Mouse (Mus musculus) liver, adult 2 months (tissue): ENCODE data around the gene Aldh3b3. TPM values are rescaled to one million over a fixed set of nuclear protein-coding genes. Genes with fewer than 3 reads are reported as not detected.

ENCODE experiments used
- DNase-seq: peaks from one replicate; pipeline ENCODE4 v3.0.0-alpha.2; 2011; ENCODE audit warnings: low read depth, low spot score; ENCODE audit errors: extremely low read depth
- H3K27ac ChIP-seq: fragments of 200-500 bp; replicated peaks from 2 replicates; pipeline ENCODE4 v1.5.1; 2012; ENCODE audit warnings: low read depth, mild to moderate bottlenecking, control low read depth, inconsistent platforms, low read length; ENCODE audit not compliant: insufficient read depth
- H3K27me3 ChIP-seq: fragments of 200-500 bp; 2 replicates; pipeline ENCODE4 v1.6.1; 2012; ENCODE audit warnings: mild to moderate bottlenecking, moderate library complexity, low read length, inconsistent platforms; ENCODE audit not compliant: control insufficient read depth, insufficient read depth
- H3K36me3 ChIP-seq: fragments of 200-500 bp; 2 replicates; pipeline ENCODE4 v1.6.1; 2012; ENCODE audit warnings: low read length, inconsistent platforms; ENCODE audit not compliant: control insufficient read depth, insufficient read depth
- H3K4me1 ChIP-seq: fragments of 200-500 bp; 2 replicates; pipeline ENCODE4 v1.6.1; 2011; ENCODE audit warnings: low read length; ENCODE audit not compliant: control insufficient read depth, insufficient read depth
- H3K4me3 ChIP-seq: fragments of 200-500 bp; 2 replicates; pipeline ENCODE4 v1.5.1; 2011; ENCODE audit warnings: low read depth, mild to moderate bottlenecking, control low read depth, low read length, moderate library complexity; ENCODE audit not compliant: insufficient read depth
- H3K79me2 ChIP-seq: fragments of 200-500 bp; 2 replicates; pipeline ENCODE4 v1.6.1; 2012; ENCODE audit warnings: inconsistent platforms, mild to moderate bottlenecking, low read length, moderate library complexity; ENCODE audit not compliant: control insufficient read depth, insufficient read depth
- H3K9ac ChIP-seq: fragments of 200-500 bp; 2 replicates; pipeline ENCODE4 v1.6.1; 2012; ENCODE audit warnings: low read depth, mild to moderate bottlenecking, control low read depth, inconsistent platforms, low read length
- CTCF ChIP-seq: fragments of 200-500 bp; IDR thresholded peaks from 2 replicates; pipeline ENCODE4 v1.5.1; 2011; ENCODE audit warnings: low read depth, low read length, control low read depth
- POLR2A ChIP-seq: fragments of 200-500 bp; IDR thresholded peaks from 2 replicates; pipeline ENCODE4 v1.6.1; 2011; ENCODE audit warnings: low read length, control low read depth; ENCODE audit not compliant: insufficient read depth; ENCODE audit errors: extremely low read depth
- WGBS: fragments of 180-500 bp; shearing (Covaris S2); methylation state at CpG from one replicate; pipeline ENCODE4 v1.1.7; 2018; 5-methylcytosine and 5-hydroxymethylcytosine counted together
- polyA plus RNA-seq: library from polyadenylated mRNA; depleted of rRNA; stranded (reverse); fragments of >200 nt; gene quantifications from 2 replicates; pipeline ENCODE4 v1.2.3, GENCODE M21; 2012
- total RNA-seq: library from RNA; depleted of rRNA; stranded (reverse); fragments of >200 nt; gene quantifications from 2 replicates; pipeline ENCODE4 v1.2.3, GENCODE M21; 2014

Aldh3b3 gene
- total and polyA plus RNA-seq, 2 experiments: 0.74 to 7.7 TPM

- H3K9ac ChIP-seq: no peak overlapping the region
- no peak for DNase-seq
- no peak overlapping the region for H3K4me3 ChIP-seq
- H3K27me3 ChIP-seq: no peaks in the 10 kb centered on the region
- H3K36me3 ChIP-seq: no peaks in the 10 kb centered on the region
- H3K27ac ChIP-seq: no peak overlapping the region
- WGBS: 75% methylated on average over 3 of the region's 3 CpGs
- no peak for TF ChIP-seq POLR2A
- no peak for TF ChIP-seq CTCF
- peaks cover 10% of the 10 kb centered on the region; the same call in 1 of the 2 replicates for H3K4me1 ChIP-seq
- H3K79me2 ChIP-seq: no peaks in the 10 kb centered on the region
Measured at GRCm38 (mm10) chr19:3926279-3926678, 32.2 kb upstream of the Aldh3b3 start.

GRCm38 (mm10) chr19:3926685-3927084 lies 31.8 kb upstream of the Aldh3b3 start:
- H3K27ac ChIP-seq: no peak overlapping the region
- H3K9ac ChIP-seq: no peak overlapping the region
- H3K4me3 ChIP-seq: no peak overlapping the region
- no peak for TF ChIP-seq POLR2A
- TF ChIP-seq CTCF: no peak
- WGBS: 85% methylated on average over 6 of the region's 6 CpGs
- H3K79me2 ChIP-seq: no peaks in the 10 kb centered on the region
- H3K4me1 ChIP-seq: peaks cover 10% of the 10 kb centered on the region; the same call in 1 of the 2 replicates
- DNase-seq: no peak
- no peaks in the 10 kb centered on the region for H3K27me3 ChIP-seq
- H3K36me3 ChIP-seq: no peaks in the 10 kb centered on the region

DNA sequence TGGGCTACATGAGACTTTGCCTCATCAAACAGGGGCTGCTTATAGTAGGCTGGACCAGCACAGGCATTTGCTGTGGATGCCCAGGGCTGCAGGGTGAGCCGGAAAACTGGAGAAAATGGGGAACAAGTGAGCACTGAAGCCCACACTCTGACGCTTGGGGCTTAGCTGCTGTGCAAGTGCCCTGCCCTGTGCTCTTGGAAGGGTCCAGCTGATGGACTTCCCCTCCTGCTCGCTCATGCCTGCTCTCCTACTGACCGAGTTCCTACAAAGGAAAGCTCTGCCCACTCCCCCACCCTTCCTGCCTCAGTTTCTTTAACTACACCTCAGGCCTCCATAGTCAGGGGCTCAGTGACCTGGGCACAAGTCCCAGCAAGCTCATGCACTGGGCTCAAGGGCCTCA lies 30.5 kb upstream of the Aldh3b3 start:
- DNase-seq: no peak
- no peak for TF ChIP-seq CTCF
- no peak for TF ChIP-seq POLR2A
- Histone ChIP-seq H3K27me3 (no peaks in the 10 kb centered on the region), H3K79me2 (no peaks in the 10 kb centered on the region), H3K4me1 (peaks cover 10% of the 10 kb centered on the region; the same call in 1 of the 2 replicates), H3K36me3 (no peaks in the 10 kb centered on the region), H3K9ac (no peak overlapping the region), H3K27ac (no peak overlapping the region), H3K4me3 (no peak overlapping the region)
- WGBS: 92% methylated on average over 4 of the region's 4 CpGs

- TF ChIP-seq CTCF (no peak), POLR2A (no peak)
- H3K36me3 ChIP-seq: no peaks in the 10 kb centered on the region
- no peak overlapping the region for H3K4me3 ChIP-seq
- no peak overlapping the region for H3K9ac ChIP-seq
- DNase-seq: no peak
- H3K79me2 ChIP-seq: no peaks in the 10 kb centered on the region
- 84% methylated on average over 4 of the region's 4 CpGs for WGBS
- H3K27ac ChIP-seq: no peak overlapping the region
- peaks cover 10% of the 10 kb centered on the region; the same call in 1 of the 2 replicates for H3K4me1 ChIP-seq
- no peaks in the 10 kb centered on the region for H3K27me3 ChIP-seq
Measured at GRCm38 (mm10) chr19:3928779-3929178, 29.7 kb upstream of the Aldh3b3 start.

DNA sequence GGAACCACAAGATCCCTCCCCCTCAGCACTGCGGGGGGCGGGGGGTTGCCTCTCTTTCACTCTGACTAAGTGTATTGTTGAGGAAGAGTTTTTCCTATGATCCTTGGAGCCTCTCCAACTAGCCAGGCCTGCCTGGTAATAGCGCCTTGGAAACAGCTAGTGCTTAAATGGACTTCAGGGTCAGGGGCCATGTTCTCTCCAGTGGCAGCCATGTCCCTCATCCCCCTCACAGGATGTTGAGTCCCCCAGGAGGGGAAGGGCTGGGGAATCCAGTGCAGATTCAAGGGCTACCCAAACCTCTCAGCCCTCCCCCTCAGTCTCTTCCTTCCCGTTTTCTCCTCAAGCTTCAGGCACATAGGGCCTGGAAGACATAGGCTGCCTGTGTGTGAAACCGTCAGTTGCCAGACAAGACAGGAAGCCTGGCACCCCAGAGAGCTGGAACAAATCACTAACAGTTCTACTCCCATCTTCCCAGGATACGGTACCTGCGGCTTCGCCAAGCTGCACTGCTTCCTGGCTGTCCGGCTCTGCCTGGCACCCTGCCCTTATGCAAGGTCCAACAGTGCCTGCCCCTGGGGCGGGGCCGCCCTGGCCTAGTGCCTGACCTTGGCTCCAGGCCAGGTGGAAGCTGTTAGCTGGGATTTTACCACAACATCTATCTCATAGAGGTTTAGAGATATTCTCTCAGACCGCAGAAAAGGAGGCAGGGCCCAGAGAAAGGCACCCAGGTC lies 29.1 kb upstream of the Aldh3b3 start, which contains the start of gene Aldh3b1:
Gene Aldh3b1, minus strand, starts transcription at position 598 of the 731 bp plus-strand sequence.
- H3K27ac ChIP-seq: peak within 1 kb of the TSS; percentile 9
- H3K79me2 ChIP-seq: no peaks in the 10 kb centered on the region
- H3K9ac ChIP-seq: no peak within 1 kb of the TSS
- H3K4me3 ChIP-seq: peak within 1 kb of the TSS; percentile 7; the same call in 1 of the 2 replicates
- H3K36me3 ChIP-seq: no peaks in the 10 kb centered on the region
- WGBS: 6% methylated on average over 12 of the region's 12 CpGs
- TF ChIP-seq POLR2A (no peak), CTCF (no peak)
- peak; percentile 78 for DNase-seq
- peaks cover 10% of the 10 kb centered on the region; the same call in 1 of the 2 replicates for H3K4me1 ChIP-seq
- no peaks in the 10 kb centered on the region for H3K27me3 ChIP-seq
